Mouse (Mus musculus) ES-Bruce4 (cell line): ENCODE results near the gene Cyp2d10.

Source experiments
- CTCF ChIP-seq: IDR thresholded peaks from one replicate; pipeline ENCODE4 v1.8.1; 2011; ENCODE audit warnings: low read depth, low read length
- EP300 ChIP-seq: IDR thresholded peaks from 2 replicates; pipeline ENCODE4 v1.6.1; 2011; ENCODE audit warnings: low read depth, low read length; ENCODE audit not compliant: insufficient read depth
- POLR2A ChIP-seq: IDR thresholded peaks from one replicate; pipeline ENCODE4 v1.8.1; 2011; ENCODE audit warnings: low read length; ENCODE audit not compliant: insufficient read depth

DNA sequence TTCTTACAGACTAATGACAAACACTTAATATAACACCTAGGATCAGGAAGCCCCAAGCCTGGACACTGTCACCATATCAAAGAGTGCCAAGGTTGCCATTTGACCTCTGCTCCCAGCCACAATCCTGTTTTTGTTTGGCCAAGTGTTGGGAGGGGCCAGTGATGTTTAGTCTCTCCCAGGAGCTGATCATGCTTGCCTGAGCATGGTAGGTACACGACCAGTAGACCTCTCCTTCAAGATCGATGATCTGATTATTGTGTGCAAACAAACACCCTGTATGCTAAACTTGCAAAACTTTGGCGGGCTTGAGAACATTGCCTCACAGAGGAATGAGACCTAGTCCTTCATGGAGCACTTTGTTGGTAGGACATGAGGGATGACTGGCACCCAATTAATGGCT is 16.5 kb upstream of the Cyp2d10 start:
- no peak for TF ChIP-seq EP300
- no peak for TF ChIP-seq POLR2A
- no peak for TF ChIP-seq CTCF
